Mouse (Mus musculus) hindbrain, embryonic 14.5 days (tissue): ENCODE measurements around the gene Ankrd13d. TPM values are rescaled to one million over a fixed set of nuclear protein-coding genes. Genes with fewer than 3 reads are reported as not detected.

Source experiments
- ATAC-seq: fragments of 200-750 bp; cut with Nextera tagmentation; 2 replicates; pipeline ENCODE4 v1.8.0; 2017; ENCODE audit warnings: moderate number of reproducible peaks, mild to moderate bottlenecking, moderate TSS enrichment, moderate library complexity; ENCODE audit not compliant: low FRiP score
- DNase-seq: peaks from one replicate; pipeline ENCODE4 v3.0.0-alpha.2; 2015; ENCODE audit warnings: low spot score
- H3K27ac ChIP-seq: fragments of 300-500 bp; sonication (generic); 2 replicates; pipeline ENCODE4 v1.5.1; 2014; ENCODE audit warnings: mild to moderate bottlenecking, moderate library complexity
- H3K27me3 ChIP-seq: fragments of 300-500 bp; sonication (generic); 2 replicates; pipeline ENCODE4 v1.6.1; 2014; ENCODE audit warnings: mild to moderate bottlenecking, low read length, mixed read lengths; ENCODE audit not compliant: control insufficient read depth, insufficient read depth
- H3K36me3 ChIP-seq: fragments of 300-500 bp; sonication (generic); replicated peaks from 2 replicates; pipeline ENCODE4 v1.6.1; 2014; ENCODE audit not compliant: control insufficient read depth, insufficient read depth
- H3K4me1 ChIP-seq: fragments of 300-500 bp; sonication (generic); replicated peaks from 2 replicates; pipeline ENCODE4 v1.6.1; 2014; ENCODE audit warnings: antibody characterized with exemption, low read length, mixed read lengths; ENCODE audit not compliant: control insufficient read depth, insufficient read depth
- H3K4me2 ChIP-seq: fragments of 300-500 bp; sonication (generic); replicated peaks from 2 replicates; pipeline ENCODE4 v1.6.1; 2014; ENCODE audit warnings: mild to moderate bottlenecking, moderate library complexity
- H3K4me3 ChIP-seq: fragments of 300-500 bp; sonication (generic); replicated peaks from 2 replicates; pipeline ENCODE4 v1.5.1; 2014; ENCODE audit warnings: mild to moderate bottlenecking, low read length
- H3K9ac ChIP-seq: fragments of 300-500 bp; sonication (generic); 2 replicates; pipeline ENCODE4 v1.6.1; 2014
- H3K9me3 ChIP-seq: fragments of 300-500 bp; sonication (generic); 2 replicates; pipeline ENCODE4 v1.6.1; 2016; ENCODE audit warnings: low read length; ENCODE audit not compliant: control insufficient read depth
- WGBS: fragments of 180-500 bp; shearing (Covaris S2); extraction: QIAGEN DNeasy Blood & Tissue Kit; methylation state at CpG from one replicate; pipeline ENCODE4 v1.1.7; 2014; 5-methylcytosine and 5-hydroxymethylcytosine counted together
- polyA plus RNA-seq: library from polyadenylated mRNA; unstranded; fragments of >200 nt; fragmentation: Nextera tagmentation; extraction: Ambion mirVana; gene quantifications from 2 replicates; pipeline ENCODE4 v1.2.1, GENCODE M21; 2014

The Ankrd13d gene
- polyA plus RNA-seq, 1 experiment from 2014 or later, result 50.7 TPM

GRCm38 (mm10) chr19:4232651-4233050 is 50.3 kb downstream of the Ankrd13d start:
- no peak overlapping the region for H3K27ac ChIP-seq
- H3K4me3 ChIP-seq, result peak overlapping the region; percentile 48; the same call in 1 of the 2 replicates
- no peaks in the 10 kb centered on the region for H3K36me3 ChIP-seq
- peaks cover 10% of the 10 kb centered on the region for H3K4me1 ChIP-seq
- DNase-seq (no peak), ATAC-seq (no peak)
- H3K27me3 ChIP-seq, result peaks cover 13% of the 10 kb centered on the region
- H3K4me2 ChIP-seq, result peak overlapping the region; percentile 79
- 83% methylated on average over 7 of the region's 7 CpGs for WGBS
- H3K9me3 ChIP-seq, result no peaks in the 10 kb centered on the region
- H3K9ac ChIP-seq, result peak overlapping the region; percentile 74; the same call in 1 of the 2 replicates

- Histone ChIP-seq H3K9me3 (no peaks in the 10 kb centered on the region), H3K9ac (peak overlapping the region; percentile 74), H3K4me1 (peaks cover 10% of the 10 kb centered on the region), H3K4me2 (peak overlapping the region; percentile 79), H3K36me3 (no peaks in the 10 kb centered on the region), H3K4me3 (peak overlapping the region; percentile 48), H3K27ac (peak overlapping the region; percentile 85), H3K27me3 (peaks cover 13% of the 10 kb centered on the region)
- 39% methylated on average over 2 of the region's 2 CpGs for WGBS
- DNase-seq (no peak), ATAC-seq (no peak)
These were observed 50.8 kb downstream of the Ankrd13d start for GRCm38 (mm10) chr19:4232186-4232572.

DNA sequence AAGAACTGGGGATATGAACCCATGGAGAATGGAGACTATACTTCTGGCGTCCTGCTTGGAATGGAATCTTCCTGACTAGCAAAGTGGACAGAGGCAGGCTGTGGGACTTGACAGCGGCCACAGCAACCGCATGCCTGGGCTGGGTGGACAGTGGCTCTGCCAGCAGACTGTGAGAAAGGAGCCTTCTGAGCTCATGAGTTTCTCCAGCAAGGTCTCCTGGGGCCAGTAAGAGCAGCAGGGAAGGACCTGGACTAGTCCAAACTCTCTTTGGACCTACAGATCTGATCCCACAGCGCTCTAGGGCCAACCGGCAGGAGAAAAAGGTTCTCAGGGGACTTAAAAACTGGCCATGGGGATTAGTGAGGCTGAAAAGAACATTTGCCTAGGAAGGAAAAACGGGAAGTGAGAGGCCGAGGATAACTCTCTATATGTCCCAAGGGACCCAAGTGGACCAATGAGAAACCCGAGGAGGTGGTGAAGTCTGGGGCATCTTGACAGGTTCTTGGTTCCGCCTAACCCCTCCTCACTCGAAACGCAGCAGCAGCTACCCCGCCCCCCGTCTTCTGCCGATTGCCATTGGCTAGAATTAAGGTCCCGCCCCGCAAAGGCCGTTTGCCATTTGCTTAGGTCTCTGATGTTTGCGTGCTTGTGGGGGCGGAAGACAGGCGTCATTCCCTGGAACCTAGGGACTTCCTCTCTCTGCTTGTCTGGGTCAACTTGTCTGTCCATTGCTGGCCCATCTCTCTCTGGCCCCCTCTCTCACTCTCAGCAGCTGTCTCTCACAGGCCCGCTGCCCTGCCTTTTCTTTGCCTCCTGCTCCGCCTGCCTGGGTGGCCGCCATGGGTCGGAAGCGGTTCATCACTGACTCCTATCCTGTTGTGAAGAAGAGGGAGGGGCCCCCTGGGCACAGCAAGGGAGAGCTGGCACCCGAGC is 51.4 kb downstream of the Ankrd13d start, which contains the start of gene Pold4:
TSS of gene Pold4 (plus strand) at position 647 of the 933 bp plus-strand sequence.
- peak within 1 kb of the TSS; percentile 74 for H3K9ac ChIP-seq
- DNase-seq, result peak; percentile 89
- ATAC-seq, result peak; percentile 91
- 11% methylated on average over 26 of the region's 26 CpGs for WGBS
- no peaks in the 10 kb centered on the region for H3K9me3 ChIP-seq
- peak within 1 kb of the TSS; percentile 85 for H3K27ac ChIP-seq
- peak within 1 kb of the TSS; percentile 48 for H3K4me3 ChIP-seq
- H3K36me3 ChIP-seq, result no peaks in the 10 kb centered on the region
- peak within 1 kb of the TSS; percentile 79 for H3K4me2 ChIP-seq
- H3K27me3 ChIP-seq, result peaks cover 13% of the 10 kb centered on the region
- H3K4me1 ChIP-seq, result peaks cover 10% of the 10 kb centered on the region

DNA sequence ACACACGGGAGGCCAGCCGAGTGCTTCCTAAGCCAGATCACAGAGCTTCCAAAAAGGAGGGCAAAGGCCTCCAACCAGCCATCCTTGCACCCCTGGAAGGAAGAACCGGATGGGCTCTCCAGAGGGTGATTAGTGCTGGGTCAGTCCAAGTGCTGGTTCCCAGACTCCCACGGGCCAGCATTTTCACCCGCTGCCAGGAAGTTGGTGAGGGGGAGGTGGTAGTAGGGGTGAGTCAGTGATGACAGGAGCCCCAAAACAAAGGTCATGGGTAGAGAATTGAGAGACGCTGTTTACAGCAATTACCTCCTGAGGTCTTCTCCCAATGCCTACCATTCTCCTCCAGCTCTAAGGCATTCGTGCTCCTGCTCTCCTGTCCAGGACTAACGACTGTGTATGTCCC is 52.5 kb downstream of the Ankrd13d start:
- Histone ChIP-seq H3K4me2 (no peak overlapping the region), H3K27me3 (peaks cover 13% of the 10 kb centered on the region), H3K4me3 (no peak overlapping the region), H3K27ac (no peak overlapping the region), H3K4me1 (peaks cover 10% of the 10 kb centered on the region), H3K9ac (no peak overlapping the region), H3K36me3 (no peaks in the 10 kb centered on the region), H3K9me3 (no peaks in the 10 kb centered on the region)
- DNase-seq (no peak), ATAC-seq (no peak)
- WGBS, result 84% methylated on average over 8 of the region's 8 CpGs

DNA sequence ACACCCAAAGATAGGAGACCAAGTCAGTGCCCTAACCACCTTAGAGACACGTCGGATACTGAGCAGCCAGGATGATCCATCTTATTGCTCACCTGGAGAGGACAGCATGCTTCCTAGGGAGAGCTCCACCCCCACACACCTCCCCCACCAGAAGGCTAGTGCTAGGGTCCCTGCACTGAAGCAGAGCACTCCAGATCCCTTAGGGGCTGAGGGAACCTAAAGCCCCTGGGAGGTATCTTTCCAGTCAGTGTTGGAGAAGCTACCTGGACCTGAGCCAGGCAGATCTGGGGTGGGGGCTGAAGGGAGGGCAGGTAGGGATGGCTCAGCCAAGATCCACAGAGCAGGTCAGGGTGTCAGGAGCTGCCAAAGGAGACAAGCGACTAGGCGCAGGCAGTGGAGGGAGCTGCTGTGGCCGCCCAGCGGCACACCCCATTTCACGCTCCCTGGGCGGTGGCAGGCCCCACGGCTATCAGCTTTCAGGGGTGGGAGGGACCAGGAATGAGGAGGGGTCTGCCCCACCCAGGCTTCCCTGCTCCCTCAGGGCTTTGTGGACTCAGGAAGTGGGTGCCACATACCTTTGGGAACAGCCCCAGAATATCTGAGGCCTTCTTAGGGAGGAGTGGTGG is 53.4 kb downstream of the Ankrd13d start:
- no peak for ATAC-seq
- H3K9me3 ChIP-seq, result no peaks in the 10 kb centered on the region
- peaks cover 10% of the 10 kb centered on the region for H3K4me1 ChIP-seq
- no peak overlapping the region for H3K4me3 ChIP-seq
- DNase-seq, result no peak
- H3K27me3 ChIP-seq, result peaks cover 13% of the 10 kb centered on the region
- WGBS, result 34% methylated on average over 9 of the region's 9 CpGs
- H3K36me3 ChIP-seq, result no peaks in the 10 kb centered on the region
- no peak overlapping the region for H3K9ac ChIP-seq
- no peak overlapping the region for H3K4me2 ChIP-seq
- H3K27ac ChIP-seq, result no peak overlapping the region

- 71% methylated on average over 4 of the region's 4 CpGs for WGBS
These were observed 54.0 kb downstream of the Ankrd13d start for GRCm38 (mm10) chr19:4228891-4229290.

DNA sequence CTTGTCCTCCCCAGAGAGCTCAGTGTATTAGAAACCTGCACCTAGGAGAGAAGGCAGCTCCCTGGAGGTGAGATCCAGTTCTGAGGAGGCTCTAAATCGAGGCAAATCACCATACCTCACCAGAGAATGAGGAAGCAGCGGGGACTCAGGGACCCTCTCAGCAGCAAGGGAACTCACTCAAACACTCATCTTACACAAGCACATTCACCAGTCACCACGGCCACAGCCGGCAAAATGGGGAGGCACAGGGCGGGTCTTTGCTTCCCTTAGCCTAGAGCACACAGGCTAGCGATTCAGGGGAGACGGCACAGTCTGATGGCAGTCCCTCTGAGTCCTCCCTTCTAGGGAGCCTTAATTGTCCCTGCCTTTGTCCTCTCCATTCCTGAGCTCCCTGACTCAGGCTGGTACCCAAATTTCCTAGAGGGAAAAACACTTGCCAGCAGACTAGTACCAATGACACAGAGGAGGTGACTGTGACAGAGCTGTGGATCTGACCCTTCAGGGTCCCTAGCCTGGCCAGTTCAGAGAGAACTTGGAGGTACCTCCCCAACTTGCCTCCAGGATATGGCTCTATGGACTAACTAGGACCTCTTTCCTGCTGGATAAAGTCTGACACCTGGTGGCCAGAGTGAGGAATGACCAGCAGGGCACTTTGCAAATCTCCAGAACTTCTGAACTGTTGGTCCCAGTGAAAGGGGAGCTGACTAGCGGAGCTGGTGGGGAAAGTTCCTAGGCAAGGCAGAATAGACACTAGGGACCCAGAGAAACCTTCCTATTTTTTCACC is 54.9 kb downstream of the Ankrd13d start:
- no peak overlapping the region for H3K4me2 ChIP-seq
- H3K4me3 ChIP-seq, result no peak overlapping the region
- DNase-seq (peak; percentile 89), ATAC-seq (no peak)
- no peak overlapping the region for H3K9ac ChIP-seq
- H3K27ac ChIP-seq, result no peak overlapping the region
- H3K4me1 ChIP-seq, result peaks cover 10% of the 10 kb centered on the region
- H3K27me3 ChIP-seq, result peaks cover 13% of the 10 kb centered on the region
- H3K9me3 ChIP-seq, result no peaks in the 10 kb centered on the region
- 25% methylated on average over 8 of the region's 8 CpGs for WGBS
- H3K36me3 ChIP-seq, result no peaks in the 10 kb centered on the region

More at GRCm38 (mm10) chr19:4228891-4229290, 54.0 kb downstream of the Ankrd13d start:
- no peak for DNase-seq
- H3K27ac ChIP-seq, result no peak overlapping the region
- H3K9me3 ChIP-seq, result no peaks in the 10 kb centered on the region
- no peaks in the 10 kb centered on the region for H3K36me3 ChIP-seq
- H3K27me3 ChIP-seq, result peaks cover 13% of the 10 kb centered on the region
- peaks cover 10% of the 10 kb centered on the region for H3K4me1 ChIP-seq
- no peak for ATAC-seq
- H3K4me3 ChIP-seq, result no peak overlapping the region
- H3K4me2 ChIP-seq, result no peak overlapping the region
- H3K9ac ChIP-seq, result no peak overlapping the region

GRCm38 (mm10) chr19:4227446-4227845 is 55.5 kb downstream of the Ankrd13d start:
- DNase-seq (no peak), ATAC-seq (no peak)
- Histone ChIP-seq H3K27me3 (peaks cover 13% of the 10 kb centered on the region), H3K9me3 (no peaks in the 10 kb centered on the region), H3K9ac (no peak overlapping the region), H3K4me2 (no peak overlapping the region), H3K27ac (no peak overlapping the region), H3K36me3 (no peaks in the 10 kb centered on the region), H3K4me1 (peaks cover 8% of the 10 kb centered on the region), H3K4me3 (no peak overlapping the region)
- 74% methylated on average over 5 of the region's 5 CpGs for WGBS

DNA sequence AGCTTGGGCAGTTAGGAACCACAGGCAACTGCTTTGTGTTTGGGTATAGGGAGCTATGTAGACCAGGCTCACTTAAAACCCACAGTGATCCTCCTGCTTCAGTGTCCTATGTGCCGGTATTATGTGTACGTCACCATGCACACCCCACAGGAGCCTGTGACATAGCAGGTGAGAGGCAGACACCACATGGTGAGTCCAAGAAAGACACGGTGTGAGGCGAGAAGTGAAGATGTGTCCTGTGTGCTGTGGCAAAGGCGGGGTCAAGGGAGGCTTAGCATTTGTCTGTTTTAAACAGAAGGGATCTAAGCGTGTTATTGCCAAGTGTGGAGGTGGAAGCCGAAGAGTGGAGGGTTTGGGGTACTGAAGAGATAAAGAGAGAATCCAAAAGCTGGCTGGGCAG is 56.2 kb downstream of the Ankrd13d start:
- Histone ChIP-seq H3K4me3 (no peak overlapping the region), H3K27me3 (peaks cover 13% of the 10 kb centered on the region), H3K36me3 (no peaks in the 10 kb centered on the region), H3K9ac (no peak overlapping the region), H3K27ac (no peak overlapping the region), H3K4me1 (peaks cover 4% of the 10 kb centered on the region; the same call in 1 of the 2 replicates), H3K4me2 (no peak overlapping the region), H3K9me3 (no peaks in the 10 kb centered on the region)
- WGBS, result 93% methylated on average over 7 of the region's 7 CpGs
- no peak for DNase-seq
- ATAC-seq, result no peak
